Mouse (Mus musculus): Measurements from ENCODE around the gene Cerk. TPM values are rescaled to one million over a fixed set of nuclear protein-coding genes. Genes with fewer than 3 reads are reported as not detected.
"Not testable (repeated sequence)": the region's sequence is repeated elsewhere in the genome, so short reads cannot be mapped to it uniquely, and the experiment has no call there.

Cerk gene
- polyA plus RNA-seq, 1 experiment from 2014 or later: 20.8 TPM

DNA sequence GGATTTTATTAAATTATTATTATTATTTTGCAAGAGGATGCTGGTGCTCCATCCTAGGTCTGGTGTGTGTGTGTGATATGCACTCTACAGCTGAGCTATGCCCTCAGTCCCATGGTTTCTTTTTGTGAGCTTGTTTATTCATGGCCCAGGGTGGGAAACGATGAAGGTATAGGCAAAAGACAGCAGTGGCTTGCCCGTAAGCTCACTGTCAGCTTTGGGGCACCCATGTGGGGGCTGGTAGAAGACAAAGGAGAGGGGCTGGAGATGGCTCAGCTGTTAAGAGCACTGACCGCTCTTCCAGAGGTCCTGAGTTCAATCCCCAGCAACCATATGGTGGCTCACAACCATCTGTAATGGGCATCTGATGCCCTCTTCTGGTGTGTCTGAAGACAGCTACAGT lies 4.6 kb downstream of the Cerk start:
- H3K36me3 ChIP-seq (ENCODE audit: control insufficient read depth, insufficient read depth, low read length); DNase-seq (ENCODE audit: low spot score); H3K4me3 ChIP-seq (ENCODE audit: low read depth, low read length); H3K9me3 ChIP-seq (replicated peaks; ENCODE audit: control insufficient read depth, low read length); H3K27me3 ChIP-seq (replicated peaks; ENCODE audit: control insufficient read depth, insufficient read depth, low read length); ATAC-seq; H3K9ac ChIP-seq (ENCODE audit: low read length); H3K27ac ChIP-seq (ENCODE audit: low read depth, low read length); H3K4me2 ChIP-seq (ENCODE audit: low read length); H3K4me1 ChIP-seq (ENCODE audit: control insufficient read depth, insufficient read depth, low read length): not testable (repeated sequence)
- 89% methylated on average over 3 of the region's 3 CpGs for WGBS

DNA sequence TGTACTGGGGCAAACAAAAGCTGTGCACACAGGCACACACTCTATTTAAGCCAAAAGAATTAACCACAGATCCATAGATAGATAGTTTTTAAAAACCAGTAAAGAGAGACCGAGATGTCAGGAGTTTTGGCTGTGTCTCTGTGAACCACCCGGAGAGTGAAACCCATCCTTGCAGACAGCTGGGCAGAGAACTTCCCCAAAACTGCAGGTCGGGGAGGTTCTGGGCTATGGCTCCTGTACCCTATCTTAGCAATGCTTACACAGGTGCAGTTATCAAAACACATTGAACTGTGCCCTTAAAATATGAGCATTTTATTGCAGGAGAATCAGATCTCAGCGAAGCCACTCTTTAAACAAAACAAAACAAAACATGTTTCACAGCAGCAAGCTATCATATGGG lies 5.5 kb downstream of the Cerk start:
- no peak overlapping the region for H3K4me2 ChIP-seq (ENCODE audit: low read length)
- DNase-seq (ENCODE audit: low spot score) (no peak), ATAC-seq (no peak)
- H3K9me3 ChIP-seq (replicated peaks; ENCODE audit: control insufficient read depth, low read length): no peaks in the 10 kb centered on the region
- no peaks in the 10 kb centered on the region for H3K36me3 ChIP-seq (ENCODE audit: control insufficient read depth, insufficient read depth, low read length)
- no peak overlapping the region for H3K9ac ChIP-seq (ENCODE audit: low read length)
- peaks cover 4% of the 10 kb centered on the region; the same call in 1 of the 2 replicates for H3K4me1 ChIP-seq (ENCODE audit: control insufficient read depth, insufficient read depth, low read length)
- 88% methylated on average over 4 of the region's 4 CpGs for WGBS
- no peak overlapping the region for H3K4me3 ChIP-seq (ENCODE audit: low read depth, low read length)
- no peaks in the 10 kb centered on the region for H3K27me3 ChIP-seq (replicated peaks; ENCODE audit: control insufficient read depth, insufficient read depth, low read length)
- H3K27ac ChIP-seq (ENCODE audit: low read depth, low read length): no peak overlapping the region

DNA sequence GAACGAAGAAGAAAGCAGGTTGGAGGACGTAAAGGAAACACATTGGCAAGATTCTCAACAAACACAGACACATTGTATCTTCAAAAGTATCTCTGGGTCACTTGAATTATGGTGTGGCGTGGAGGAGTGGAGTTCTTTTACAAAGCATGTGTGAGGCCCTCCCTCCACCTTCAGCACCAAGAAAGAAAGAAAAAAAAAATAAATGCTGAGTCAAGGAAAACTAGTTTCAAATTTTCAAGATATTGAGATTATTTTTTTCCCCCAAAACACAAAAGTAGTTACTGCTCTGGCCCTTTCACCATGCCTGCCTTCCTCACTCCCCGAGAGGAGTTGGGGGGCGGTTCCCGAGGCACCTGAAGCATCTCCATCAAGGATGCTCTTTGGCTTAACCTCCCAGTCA lies 7.3 kb downstream of the Cerk start:
- Histone ChIP-seq H3K27ac (ENCODE audit: low read depth, low read length) (no peak overlapping the region), H3K4me1 (ENCODE audit: control insufficient read depth, insufficient read depth, low read length) (0 out of 2 replicates have a peak, but pooled peaks cover 2% of the 10 kb centered on the region), H3K9ac (ENCODE audit: low read length) (no peak overlapping the region), H3K4me2 (ENCODE audit: low read length) (no peak overlapping the region), H3K9me3 (replicated peaks; ENCODE audit: control insufficient read depth, low read length) (no peaks in the 10 kb centered on the region), H3K36me3 (ENCODE audit: control insufficient read depth, insufficient read depth, low read length) (no peaks in the 10 kb centered on the region), H3K27me3 (replicated peaks; ENCODE audit: control insufficient read depth, insufficient read depth, low read length) (no peaks in the 10 kb centered on the region), H3K4me3 (ENCODE audit: low read depth, low read length) (no peak overlapping the region)
- ATAC-seq (no peak), DNase-seq (ENCODE audit: low spot score) (no peak)
- 88% methylated on average over 6 of the region's 6 CpGs for WGBS

- H3K36me3 ChIP-seq (ENCODE audit: control insufficient read depth, insufficient read depth, low read length); DNase-seq (ENCODE audit: low spot score); H3K27ac ChIP-seq (ENCODE audit: low read depth, low read length); H3K4me2 ChIP-seq (ENCODE audit: low read length); H3K4me1 ChIP-seq (ENCODE audit: control insufficient read depth, insufficient read depth, low read length); H3K9me3 ChIP-seq (replicated peaks; ENCODE audit: control insufficient read depth, low read length); ATAC-seq; H3K9ac ChIP-seq (ENCODE audit: low read length); H3K4me3 ChIP-seq (ENCODE audit: low read depth, low read length); H3K27me3 ChIP-seq (replicated peaks; ENCODE audit: control insufficient read depth, insufficient read depth, low read length): not testable (repeated sequence)
- 88% methylated on average over 2 of the region's 2 CpGs for WGBS
These were observed 8.2 kb downstream of the Cerk start for GRCm38 (mm10) chr15:86177703-86178251.

GRCm38 (mm10) chr15:86176771-86177702 lies 8.9 kb downstream of the Cerk start:
- no peak for ATAC-seq
- H3K36me3 ChIP-seq (ENCODE audit: control insufficient read depth, insufficient read depth, low read length): no peaks in the 10 kb centered on the region
- no peaks in the 10 kb centered on the region for H3K27me3 ChIP-seq (replicated peaks; ENCODE audit: control insufficient read depth, insufficient read depth, low read length)
- H3K4me3 ChIP-seq (ENCODE audit: low read depth, low read length): no peak overlapping the region
- H3K9ac ChIP-seq (ENCODE audit: low read length): no peak overlapping the region
- H3K9me3 ChIP-seq (replicated peaks; ENCODE audit: control insufficient read depth, low read length): no peaks in the 10 kb centered on the region
- no peak overlapping the region for H3K27ac ChIP-seq (ENCODE audit: low read depth, low read length)
- no peak for DNase-seq (ENCODE audit: low spot score)
- WGBS: 91% methylated on average over 21 of the region's 22 CpGs
- H3K4me1 ChIP-seq (ENCODE audit: control insufficient read depth, insufficient read depth, low read length): 0 out of 2 replicates have a peak, but pooled peaks cover 2% of the 10 kb centered on the region
- H3K4me2 ChIP-seq (ENCODE audit: low read length): no peak overlapping the region

GRCm38 (mm10) chr15:86176166-86176565 lies 9.8 kb downstream of the Cerk start:
- Histone ChIP-seq H3K4me2 (ENCODE audit: low read length) (no peak overlapping the region), H3K27ac (ENCODE audit: low read depth, low read length) (no peak overlapping the region), H3K36me3 (ENCODE audit: control insufficient read depth, insufficient read depth, low read length) (no peaks in the 10 kb centered on the region), H3K4me3 (ENCODE audit: low read depth, low read length) (no peak overlapping the region), H3K4me1 (ENCODE audit: control insufficient read depth, insufficient read depth, low read length) (0 out of 2 replicates have a peak, but pooled peaks cover 2% of the 10 kb centered on the region), H3K9me3 (replicated peaks; ENCODE audit: control insufficient read depth, low read length) (no peaks in the 10 kb centered on the region), H3K27me3 (replicated peaks; ENCODE audit: control insufficient read depth, insufficient read depth, low read length) (no peaks in the 10 kb centered on the region), H3K9ac (ENCODE audit: low read length) (no peak overlapping the region)
- DNase-seq (ENCODE audit: low spot score): no peak
- ATAC-seq: no peak
- WGBS: 93% methylated on average over 10 of the region's 10 CpGs

GRCm38 (mm10) chr15:86175253-86176050 lies 10.5 kb downstream of the Cerk start:
- DNase-seq (ENCODE audit: low spot score) (no peak), ATAC-seq (no peak)
- H3K9ac ChIP-seq (ENCODE audit: low read length): no peak overlapping the region
- no peak overlapping the region for H3K4me2 ChIP-seq (ENCODE audit: low read length)
- H3K36me3 ChIP-seq (ENCODE audit: control insufficient read depth, insufficient read depth, low read length): no peaks in the 10 kb centered on the region
- H3K9me3 ChIP-seq (replicated peaks; ENCODE audit: control insufficient read depth, low read length): no peaks in the 10 kb centered on the region
- 74% methylated on average over 3 of the region's 3 CpGs for WGBS
- H3K4me1 ChIP-seq (ENCODE audit: control insufficient read depth, insufficient read depth, low read length): 0 out of 2 replicates have a peak, but pooled peaks cover 2% of the 10 kb centered on the region
- H3K27me3 ChIP-seq (replicated peaks; ENCODE audit: control insufficient read depth, insufficient read depth, low read length): no peaks in the 10 kb centered on the region
- H3K27ac ChIP-seq (ENCODE audit: low read depth, low read length): no peak overlapping the region
- no peak overlapping the region for H3K4me3 ChIP-seq (ENCODE audit: low read depth, low read length)

DNA sequence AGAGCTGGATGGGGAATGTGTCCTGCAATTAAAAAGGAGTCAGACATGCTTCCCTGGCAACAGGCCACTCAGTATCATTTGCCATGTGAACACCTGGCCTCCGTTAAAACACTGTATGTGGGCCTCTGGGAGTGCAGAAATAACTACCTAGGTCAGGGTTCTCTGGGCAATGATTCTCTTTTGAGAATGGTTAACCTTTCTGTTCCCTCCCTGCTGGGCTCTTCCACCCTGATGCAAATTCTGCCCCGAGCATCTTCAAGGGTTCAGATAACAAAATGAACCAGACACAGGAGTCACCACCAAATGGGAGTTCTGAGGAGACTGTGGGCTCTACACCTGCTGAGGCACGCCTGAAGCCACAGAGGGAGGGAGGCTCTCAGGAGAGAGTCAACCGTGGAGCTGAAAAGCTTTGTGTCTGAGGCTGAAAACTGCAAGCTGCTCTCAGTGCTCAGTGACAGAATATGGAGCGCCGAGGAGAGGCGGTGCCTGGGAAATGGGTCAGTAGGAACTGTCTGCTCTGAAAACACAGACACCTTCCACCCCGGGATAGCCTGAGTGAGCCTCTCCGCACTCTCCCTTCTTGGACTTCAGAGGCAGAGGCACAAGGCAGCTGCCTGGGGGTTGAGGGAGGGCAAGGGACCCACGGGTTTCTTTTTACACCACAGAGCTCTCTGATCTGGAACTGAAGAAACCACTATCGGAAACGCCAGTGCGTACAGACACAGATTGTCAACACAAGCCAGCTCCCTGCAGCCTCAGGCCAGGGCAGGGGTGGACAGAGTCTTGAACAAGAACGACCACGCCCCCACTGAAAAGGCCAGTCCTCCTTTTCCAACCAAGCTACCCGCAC lies 12.6 kb downstream of the Cerk start:
- Histone ChIP-seq H3K4me3 (ENCODE audit: low read depth, low read length) (no peak overlapping the region), H3K27me3 (replicated peaks; ENCODE audit: control insufficient read depth, insufficient read depth, low read length) (no peaks in the 10 kb centered on the region), H3K27ac (ENCODE audit: low read depth, low read length) (no peak overlapping the region), H3K9ac (ENCODE audit: low read length) (no peak overlapping the region), H3K9me3 (replicated peaks; ENCODE audit: control insufficient read depth, low read length) (no peaks in the 10 kb centered on the region), H3K4me1 (ENCODE audit: control insufficient read depth, insufficient read depth, low read length) (0 out of 2 replicates have a peak, but pooled peaks cover 7% of the 10 kb centered on the region), H3K36me3 (ENCODE audit: control insufficient read depth, insufficient read depth, low read length) (no peaks in the 10 kb centered on the region), H3K4me2 (ENCODE audit: low read length) (no peak overlapping the region)
- ATAC-seq: no peak
- WGBS: 52% methylated on average over 16 of the region's 16 CpGs
- no peak for DNase-seq (ENCODE audit: low spot score)

Data from forebrain, embryonic 14.5 days (tissue).